Mouse (Mus musculus) kidney, embryonic 15.5 days (tissue): ENCODE data around the gene Foxa1. TPM values are rescaled to one million over a fixed set of nuclear protein-coding genes. Genes with fewer than 3 reads are reported as not detected.

Experiments used
- ATAC-seq: fragments of 200-750 bp; cut with Nextera tagmentation; replicated peaks from 2 replicates; pipeline ENCODE4 v1.8.0; 2017; ENCODE audit warnings: moderate TSS enrichment; ENCODE audit not compliant: low FRiP score
- H3K27ac ChIP-seq: fragments of 300-500 bp; sonication (generic); 2 replicates; pipeline ENCODE4 v1.5.1; 2015; ENCODE audit warnings: mild to moderate bottlenecking, inconsistent platforms
- H3K27me3 ChIP-seq: fragments of 300-500 bp; sonication (generic); 2 replicates; pipeline ENCODE4 v1.6.1; 2015; ENCODE audit warnings: inconsistent platforms
- H3K36me3 ChIP-seq: fragments of 300-500 bp; sonication (generic); 2 replicates; pipeline ENCODE4 v1.6.1; 2015; ENCODE audit warnings: inconsistent platforms
- H3K4me1 ChIP-seq: fragments of 300-500 bp; sonication (generic); 2 replicates; pipeline ENCODE4 v1.6.1; 2015; ENCODE audit warnings: inconsistent platforms
- H3K4me2 ChIP-seq: fragments of 300-500 bp; sonication (generic); 2 replicates; pipeline ENCODE4 v1.6.1; 2015; ENCODE audit warnings: moderate library complexity, mild to moderate bottlenecking, inconsistent platforms
- H3K4me3 ChIP-seq: fragments of 300-500 bp; sonication (generic); replicated peaks from 2 replicates; pipeline ENCODE4 v1.5.1; 2015; ENCODE audit warnings: mild to moderate bottlenecking, inconsistent platforms
- H3K9ac ChIP-seq: fragments of 300-500 bp; sonication (generic); 2 replicates; pipeline ENCODE4 v1.6.1; 2015; ENCODE audit warnings: mild to moderate bottlenecking, inconsistent platforms
- H3K9me3 ChIP-seq: fragments of 300-500 bp; sonication (generic); replicated peaks from 2 replicates; pipeline ENCODE4 v1.6.1; 2016; ENCODE audit warnings: inconsistent platforms
- WGBS: fragments of 180-500 bp; shearing (Covaris S2); methylation state at CpG from one replicate; pipeline ENCODE4 v1.1.7; 2015; ENCODE audit warnings: mixed read lengths; 5-methylcytosine and 5-hydroxymethylcytosine counted together
- polyA plus RNA-seq: library from polyadenylated mRNA; unstranded; fragments of >200 nt; fragmentation: Nextera tagmentation; extraction: Ambion mirVana; gene quantifications from 2 replicates; pipeline ENCODE4 v1.2.1, GENCODE M21; 2015

The Foxa1 gene
- polyA plus RNA-seq = 0.93 and 1.0 TPM in 2 replicates

- H3K36me3 ChIP-seq = no peaks in the 10 kb centered on the region
- peaks cover 58% of the 10 kb centered on the region for H3K4me1 ChIP-seq
- no peaks in the 10 kb centered on the region for H3K9me3 ChIP-seq
- peak; percentile 34 for ATAC-seq
- H3K4me3 ChIP-seq = peak within 1 kb of the TSS; percentile 53
- H3K4me2 ChIP-seq = peak within 1 kb of the TSS; percentile 93
- peaks cover 99% of the 10 kb centered on the region for H3K27me3 ChIP-seq
- WGBS = under 1% methylated on average over 32 of the region's 32 CpGs
- peak within 1 kb of the TSS; percentile 31; the same call in 1 of the 2 replicates for H3K9ac ChIP-seq
- no peak within 1 kb of the TSS; the same call in 1 of the 2 replicates for H3K27ac ChIP-seq
These were observed at the start of gene Foxa1 for GRCm38 (mm10) chr12:57546415-57547201. Gene Foxa1 (minus strand): TSS chr12:57546916.

- H3K9me3 ChIP-seq = no peaks in the 10 kb centered on the region
- H3K4me2 ChIP-seq = peak overlapping the region; percentile 88
- ATAC-seq = peak; percentile 95
- 2% methylated on average over 80 of the region's 81 CpGs for WGBS
- no peaks in the 10 kb centered on the region for H3K36me3 ChIP-seq
- H3K4me3 ChIP-seq = peak overlapping the region; percentile 49
- no peak overlapping the region for H3K27ac ChIP-seq
- peaks cover 62% of the 10 kb centered on the region for H3K27me3 ChIP-seq
- H3K9ac ChIP-seq = no peak overlapping the region
- peaks cover 8% of the 10 kb centered on the region; the same call in 1 of the 2 replicates for H3K4me1 ChIP-seq
These were observed 29.4 kb upstream of the Foxa1 start for GRCm38 (mm10) chr12:57575931-57576628.

GRCm38 (mm10) chr12:57572415-57572814 lies 25.7 kb upstream of the Foxa1 start:
- Histone ChIP-seq H3K4me2 (no peak overlapping the region), H3K27ac (no peak overlapping the region), H3K9me3 (no peaks in the 10 kb centered on the region), H3K36me3 (no peaks in the 10 kb centered on the region), H3K27me3 (peaks cover 64% of the 10 kb centered on the region), H3K9ac (no peak overlapping the region), H3K4me1 (peaks cover 8% of the 10 kb centered on the region; the same call in 1 of the 2 replicates), H3K4me3 (no peak overlapping the region)
- no peak for ATAC-seq

GRCm38 (mm10) chr12:57571773-57572172 lies 25.1 kb upstream of the Foxa1 start:
- no peak overlapping the region for H3K4me2 ChIP-seq
- WGBS = 27% methylated on average over 9 of the region's 9 CpGs
- no peaks in the 10 kb centered on the region for H3K36me3 ChIP-seq
- H3K4me3 ChIP-seq = no peak overlapping the region
- no peak overlapping the region for H3K27ac ChIP-seq
- H3K9ac ChIP-seq = no peak overlapping the region
- peaks cover 8% of the 10 kb centered on the region; the same call in 1 of the 2 replicates for H3K4me1 ChIP-seq
- no peak for ATAC-seq
- H3K9me3 ChIP-seq = no peaks in the 10 kb centered on the region
- peaks cover 59% of the 10 kb centered on the region for H3K27me3 ChIP-seq

GRCm38 (mm10) chr12:57563909-57564308 lies 17.2 kb upstream of the Foxa1 start, which contains the start of gene Ttc6:
Gene Ttc6 (plus strand): TSS chr12:57564113.
- Histone ChIP-seq H3K27ac (no peak within 1 kb of the TSS), H3K27me3 (peaks cover 17% of the 10 kb centered on the region), H3K36me3 (no peaks in the 10 kb centered on the region), H3K9ac (no peak within 1 kb of the TSS), H3K4me3 (no peak within 1 kb of the TSS), H3K9me3 (no peaks in the 10 kb centered on the region), H3K4me2 (no peak within 1 kb of the TSS), H3K4me1 (no peaks in the 10 kb centered on the region)
- 73% methylated on average over 6 of the region's 6 CpGs for WGBS
- ATAC-seq = no peak

GRCm38 (mm10) chr12:57554091-57554490 lies 7.4 kb upstream of the Foxa1 start:
- ATAC-seq = no peak
- Histone ChIP-seq H3K4me3 (no peak overlapping the region), H3K27ac (no peak overlapping the region), H3K4me2 (no peak overlapping the region), H3K4me1 (peaks cover 12% of the 10 kb centered on the region), H3K36me3 (no peaks in the 10 kb centered on the region), H3K27me3 (peaks cover 82% of the 10 kb centered on the region), H3K9ac (no peak overlapping the region), H3K9me3 (no peaks in the 10 kb centered on the region)
- 39% methylated on average over 3 of the region's 3 CpGs for WGBS

- Histone ChIP-seq H3K9me3 (no peaks in the 10 kb centered on the region), H3K27me3 (peaks cover 95% of the 10 kb centered on the region), H3K27ac (no peak overlapping the region), H3K4me2 (no peak overlapping the region), H3K36me3 (no peaks in the 10 kb centered on the region), H3K9ac (no peak overlapping the region), H3K4me3 (no peak overlapping the region), H3K4me1 (peaks cover 21% of the 10 kb centered on the region)
- 9% methylated on average over 3 of the region's 3 CpGs for WGBS
- no peak for ATAC-seq
These were observed 5.6 kb upstream of the Foxa1 start for GRCm38 (mm10) chr12:57552286-57552685.

GRCm38 (mm10) chr12:57550881-57551280 lies 4.2 kb upstream of the Foxa1 start:
- no peak overlapping the region for H3K4me2 ChIP-seq

GRCm38 (mm10) chr12:57550181-57550808 lies 3.6 kb upstream of the Foxa1 start:
- Histone ChIP-seq H3K36me3 (no peaks in the 10 kb centered on the region), H3K4me1 (peaks cover 38% of the 10 kb centered on the region), H3K9ac (no peak overlapping the region), H3K9me3 (no peaks in the 10 kb centered on the region), H3K27me3 (peaks cover 100% of the 10 kb centered on the region), H3K4me2 (no peak overlapping the region), H3K4me3 (no peak overlapping the region), H3K27ac (no peak overlapping the region)
- 2% methylated on average over 31 of the region's 31 CpGs for WGBS
- ATAC-seq = no peak

More at GRCm38 (mm10) chr12:57550881-57551280, 4.2 kb upstream of the Foxa1 start:
- Histone ChIP-seq H3K4me3 (no peak overlapping the region), H3K27me3 (peaks cover 100% of the 10 kb centered on the region), H3K27ac (no peak overlapping the region), H3K36me3 (no peaks in the 10 kb centered on the region), H3K9me3 (no peaks in the 10 kb centered on the region), H3K9ac (no peak overlapping the region), H3K4me1 (peaks cover 33% of the 10 kb centered on the region)
- no peak for ATAC-seq
- WGBS = 5% methylated on average over 8 of the region's 8 CpGs

- H3K36me3 ChIP-seq = no peaks in the 10 kb centered on the region
- H3K9ac ChIP-seq = no peak overlapping the region
- peaks cover 43% of the 10 kb centered on the region for H3K4me1 ChIP-seq
- ATAC-seq = no peak
- no peaks in the 10 kb centered on the region for H3K9me3 ChIP-seq
- peaks cover 100% of the 10 kb centered on the region for H3K27me3 ChIP-seq
- no peak overlapping the region for H3K4me3 ChIP-seq
- WGBS = 1% methylated on average over 15 of the region's 15 CpGs
- no peak overlapping the region for H3K4me2 ChIP-seq
- no peak overlapping the region for H3K27ac ChIP-seq
These were observed 3.0 kb upstream of the Foxa1 start for GRCm38 (mm10) chr12:57549667-57550160.

- Histone ChIP-seq H3K27me3 (peaks cover 100% of the 10 kb centered on the region), H3K9ac (no peak overlapping the region), H3K36me3 (no peaks in the 10 kb centered on the region), H3K27ac (no peak overlapping the region), H3K4me1 (peaks cover 44% of the 10 kb centered on the region), H3K9me3 (no peaks in the 10 kb centered on the region), H3K4me2 (no peak overlapping the region), H3K4me3 (no peak overlapping the region)
- no peak for ATAC-seq
- 3% methylated on average over 25 of the region's 25 CpGs for WGBS
These were observed 2.4 kb upstream of the Foxa1 start for GRCm38 (mm10) chr12:57548981-57549666.
